In genomic region chr13:74260231-74260992, GRCm38 (mm10) we compare ENCODE assay signal across 8 mouse cellular contexts. TPM values are rescaled to one million over a fixed set of nuclear protein-coding genes. Genes with fewer than 3 reads are reported as not detected.
DNase-seq lines count a peak whose midpoint lies in the region; ATAC-seq lines count a peak whose summit lies in the region.

No protein-coding gene starts in this region.

- no peaks in the 10 kb centered on the region for H3K9me3 ChIP-seq in embryonic facial prominence, embryonic 15.5 days (replicated peaks)
- no peaks in the 10 kb centered on the region for H3K9me3 ChIP-seq in hindbrain, embryonic 10.5 days

- peak; percentile 67 to 74 for DNase-seq in B cell, adult 2 months
- peak; percentile 52 for DNase-seq in Muller cell, postnatal 12 days (ENCODE audit: inconsistent ontology term)
- peak; percentile 77 for DNase-seq in hindbrain, embryonic 10.5 days (ENCODE audit: low spot score)
- peak; percentile 51 for DNase-seq in layer of hippocampus, adult 9-11 months
- DNase-seq in lung, postnatal 36 days = peak; percentile 57
- DNase-seq in retina, embryonic 14.5 days (ENCODE audit: low spot score) = peak; percentile 74
- DNase-seq in yolk sac, embryonic 10.5 days (ENCODE audit: low spot score) = peak; percentile 31

- peak overlapping the region; percentile 48 for H3K4me3 ChIP-seq in embryonic facial prominence, embryonic 15.5 days (replicated peaks)
- H3K4me3 ChIP-seq in hindbrain, embryonic 10.5 days = peak overlapping the region; percentile 65

- H3K4me2 ChIP-seq in embryonic facial prominence, embryonic 15.5 days (replicated peaks) = peak overlapping the region; percentile 92

- peak overlapping the region; percentile 55 for H3K27ac ChIP-seq in embryonic facial prominence, embryonic 15.5 days (replicated peaks)
- H3K27ac ChIP-seq in hindbrain, embryonic 10.5 days = peak overlapping the region; percentile 89

- ATAC-seq in embryonic facial prominence, embryonic 15.5 days (ENCODE audit: insufficient number of reproducible peaks, low FRiP score, low TSS enrichment, low read depth) = peak; percentile 80

- 4% methylated on average over 10 of the region's 10 CpGs for WGBS in embryonic facial prominence, embryonic 15.5 days
- WGBS in hindbrain, embryonic 10.5 days = 4% methylated on average over 10 of the region's 10 CpGs

- peak overlapping the region; percentile 28; the same call in 1 of the 2 replicates for H3K9ac ChIP-seq in embryonic facial prominence, embryonic 15.5 days

- H3K4me1 ChIP-seq in embryonic facial prominence, embryonic 15.5 days = peaks cover 9% of the 10 kb centered on the region; the same call in 1 of the 2 replicates
- H3K4me1 ChIP-seq in hindbrain, embryonic 10.5 days (replicated peaks) = peaks cover 13% of the 10 kb centered on the region

- no peaks in the 10 kb centered on the region for H3K36me3 ChIP-seq in embryonic facial prominence, embryonic 15.5 days
- no peaks in the 10 kb centered on the region for H3K36me3 ChIP-seq in hindbrain, embryonic 10.5 days

- no peaks in the 10 kb centered on the region for H3K27me3 ChIP-seq in embryonic facial prominence, embryonic 15.5 days
- 0 out of 2 replicates have a peak, but pooled peaks cover 8% of the 10 kb centered on the region for H3K27me3 ChIP-seq in hindbrain, embryonic 10.5 days (ENCODE audit: insufficient read depth, poor library complexity, severe bottlenecking)

RNA-seq across cellular contexts. Expression of gene Ahrr, which starts 31.7 kb away (rescaled TPM):
- polyA plus RNA-seq in embryonic facial prominence, embryonic 15.5 days (2015; fragmentation: Nextera tagmentation; extraction: Ambion mirVana) = 2.2 and 3.4 TPM in 2 replicates
- 0.81 and 1.1 TPM in 2 replicates for polyA plus RNA-seq in hindbrain, embryonic 10.5 days (2016; fragmentation: Nextera tagmentation; extraction: Ambion mirVana)

RNA-seq across cellular contexts. Expression of gene Exoc3, which starts 51.9 kb away (rescaled TPM):
- polyA plus RNA-seq in embryonic facial prominence, embryonic 15.5 days (2015; fragmentation: Nextera tagmentation; extraction: Ambion mirVana) = 69.2 and 82.9 TPM in 2 replicates
- 79.2 and 90.0 TPM in 2 replicates for polyA plus RNA-seq in hindbrain, embryonic 10.5 days (2016; fragmentation: Nextera tagmentation; extraction: Ambion mirVana)

RNA-seq across cellular contexts. Expression of gene Pdcd6, which starts 57.0 kb away (rescaled TPM):
- polyA plus RNA-seq in embryonic facial prominence, embryonic 15.5 days (2015; fragmentation: Nextera tagmentation; extraction: Ambion mirVana) = 154 and 159 TPM in 2 replicates
- 128 and 131 TPM in 2 replicates for polyA plus RNA-seq in hindbrain, embryonic 10.5 days (2016; fragmentation: Nextera tagmentation; extraction: Ambion mirVana)

Comparison
In these comparisons a context has a peak if more than half of its experiments do, and no peak if none do; other contexts are left out.
1. Peak in every context shown above with its lines: DNase-seq, ATAC-seq, H3K4me3 ChIP-seq and H3K27ac ChIP-seq.